Mouse (Mus musculus): ENCODE data around the gene Hist1h2ai. TPM values are rescaled to one million over a fixed set of nuclear protein-coding genes. Genes with fewer than 3 reads are reported as not detected.
A peak's percentile ranks its signal among the peaks of the same experiment; 100 is the strongest.
"Not testable (repeated sequence)": the region's sequence is repeated elsewhere in the genome, so short reads cannot be mapped to it uniquely, and the experiment has no call there.

The Hist1h2ai gene
- polyA plus RNA-seq, 1 experiment: 19.2 TPM

GRCm38 (mm10) chr13:21715131-21715863 is 925 bp upstream of the Hist1h2ai start:
- under 1% methylated on average over 22 of the region's 22 CpGs for WGBS
- no peaks in the 10 kb centered on the region; the same call in 1 of the 2 replicates for H3K4me1 ChIP-seq (ENCODE audit: control insufficient read depth, insufficient read depth, low read length)
- TF ChIP-seq CTCF (IDR thresholded peaks at IDR 0.05; ENCODE audit: control insufficient read depth, insufficient read depth, low read length) (no peak), POLR2A (IDR thresholded peaks at IDR 0.05; ENCODE audit: borderline replicate concordance, control insufficient read depth, low read depth, low read length) (no peak)
- H3K4me3 ChIP-seq (replicated peaks; ENCODE audit: control insufficient read depth, low read depth, low read length): peak overlapping the region; percentile 50
- peak overlapping the region; percentile 99 for H3K27ac ChIP-seq (ENCODE audit: control insufficient read depth, insufficient read depth, low read depth, low read length, poor library complexity)

- TF ChIP-seq POLR2A (IDR thresholded peaks at IDR 0.05; ENCODE audit: borderline replicate concordance, control insufficient read depth, low read depth, low read length): peak; percentile 58; the same call in 1 of the 2 replicates
- peak overlapping the region; percentile 97 for H3K27ac ChIP-seq (ENCODE audit: control insufficient read depth, insufficient read depth, low read depth, low read length, poor library complexity)
- not testable (repeated sequence) for H3K4me1 ChIP-seq (ENCODE audit: control insufficient read depth, insufficient read depth, low read length)
- 0% methylated on average over 14 of the region's 38 CpGs for WGBS
- H3K4me3 ChIP-seq (replicated peaks; ENCODE audit: control insufficient read depth, low read depth, low read length): peak overlapping the region; percentile 82
These were observed 544 bp downstream of the Hist1h2ai start for GRCm38 (mm10) chr13:21716540-21717391.

- peak within 1 kb of the TSS; percentile 82 for H3K4me3 ChIP-seq (replicated peaks; ENCODE audit: control insufficient read depth, low read depth, low read length)
- WGBS: 4% methylated on average over 34 of the region's 56 CpGs
- peak within 1 kb of the TSS; percentile 97 for H3K27ac ChIP-seq (ENCODE audit: control insufficient read depth, insufficient read depth, low read depth, low read length, poor library complexity)
- H3K4me1 ChIP-seq (ENCODE audit: control insufficient read depth, insufficient read depth, low read length): not testable (repeated sequence)
- TF ChIP-seq POLR2A (IDR thresholded peaks at IDR 0.05; ENCODE audit: borderline replicate concordance, control insufficient read depth, low read depth, low read length): peak; percentile 93; the same call in 1 of the 2 replicates
These were observed 1.5 kb downstream of the Hist1h2ai start, which contains the start of gene Hist1h3h for GRCm38 (mm10) chr13:21717397-21718357. TSS of gene Hist1h3h (plus strand) at chr13:21717659.

- Histone ChIP-seq H3K4me3 (replicated peaks; ENCODE audit: control insufficient read depth, low read depth, low read length) (peak overlapping the region; percentile 43), H3K4me1 (ENCODE audit: control insufficient read depth, insufficient read depth, low read length) (no peaks in the 10 kb centered on the region; the same call in 1 of the 2 replicates), H3K27ac (ENCODE audit: control insufficient read depth, insufficient read depth, low read depth, low read length, poor library complexity) (peak overlapping the region; percentile 22; the same call in 1 of the 2 replicates)
- TF ChIP-seq CTCF (IDR thresholded peaks at IDR 0.05; ENCODE audit: control insufficient read depth, insufficient read depth, low read length): no peak
- TF ChIP-seq POLR2A (IDR thresholded peaks at IDR 0.05; ENCODE audit: borderline replicate concordance, control insufficient read depth, low read depth, low read length): no peak
- 59% methylated on average over 4 of the region's 4 CpGs for WGBS
These were observed 2.3 kb downstream of the Hist1h2ai start for GRCm38 (mm10) chr13:21718381-21719080.

- H3K4me3 ChIP-seq (replicated peaks; ENCODE audit: control insufficient read depth, low read depth, low read length): peak overlapping the region; percentile 82
- peak overlapping the region; percentile 97 for H3K27ac ChIP-seq (ENCODE audit: control insufficient read depth, insufficient read depth, low read depth, low read length, poor library complexity)
- not testable (repeated sequence) for H3K4me1 ChIP-seq (ENCODE audit: control insufficient read depth, insufficient read depth, low read length)
- WGBS: 2% methylated on average over 26 of the region's 44 CpGs
- peak; percentile 56; the same call in 1 of the 2 replicates for TF ChIP-seq POLR2A (IDR thresholded peaks at IDR 0.05; ENCODE audit: borderline replicate concordance, control insufficient read depth, low read depth, low read length)
These were observed 5.0 kb downstream of the Hist1h2ai start for GRCm38 (mm10) chr13:21721107-21721756.

GRCm38 (mm10) chr13:21721757-21722372 is 5.6 kb downstream of the Hist1h2ai start, which contains the start of gene Hist1h2bm:
TSS of gene Hist1h2bm (plus strand) at chr13:21722044.
- Histone ChIP-seq H3K27ac (ENCODE audit: control insufficient read depth, insufficient read depth, low read depth, low read length, poor library complexity) (peak within 1 kb of the TSS; percentile 97), H3K4me3 (replicated peaks; ENCODE audit: control insufficient read depth, low read depth, low read length) (peak within 1 kb of the TSS; percentile 82)
- TF ChIP-seq POLR2A (IDR thresholded peaks at IDR 0.05; ENCODE audit: borderline replicate concordance, control insufficient read depth, low read depth, low read length): peak; percentile 96
- WGBS: under 1% methylated on average over 37 of the region's 37 CpGs
- not testable (repeated sequence) for H3K4me1 ChIP-seq (ENCODE audit: control insufficient read depth, insufficient read depth, low read length)

Data from bone marrow, adult 2 months (tissue).